Mouse (Mus musculus) liver, postnatal 0 days (tissue): ENCODE measurements around the gene Scn11a. TPM values are rescaled to one million over a fixed set of nuclear protein-coding genes. Genes with fewer than 3 reads are reported as not detected.
A peak's percentile ranks its signal among the peaks of the same experiment; 100 is the strongest.

Source experiments
- ATAC-seq: fragments of 200-750 bp; cut with Nextera tagmentation; 2 replicates; pipeline ENCODE4 v1.8.0; 2017; ENCODE audit warnings: mild to moderate bottlenecking, moderate library complexity
- DNase-seq: peaks from one replicate; pipeline ENCODE4 v3.0.0-alpha.2; 2016
- H3K27ac ChIP-seq: fragments of 300-500 bp; sonication (generic); 2 replicates; pipeline ENCODE4 v1.5.1; 2014; ENCODE audit warnings: antibody characterized with exemption, moderate library complexity, mild to moderate bottlenecking, low read depth
- H3K27me3 ChIP-seq: fragments of 300-500 bp; sonication (generic); 2 replicates; pipeline ENCODE4 v1.6.1; 2014; ENCODE audit warnings: low read length, control low read depth, mixed read lengths; ENCODE audit not compliant: insufficient read depth
- H3K36me3 ChIP-seq: fragments of 300-500 bp; sonication (generic); replicated peaks from 2 replicates; pipeline ENCODE4 v1.6.1; 2014; ENCODE audit warnings: mild to moderate bottlenecking, control low read depth, low read length, moderate library complexity, mixed read lengths; ENCODE audit not compliant: insufficient read depth
- H3K4me1 ChIP-seq: fragments of 300-500 bp; sonication (generic); 2 replicates; pipeline ENCODE4 v1.6.1; 2014; ENCODE audit warnings: antibody characterized with exemption, mild to moderate bottlenecking, control low read depth; ENCODE audit not compliant: insufficient read depth
- H3K4me2 ChIP-seq: fragments of 300-500 bp; sonication (generic); 2 replicates; pipeline ENCODE4 v1.6.1; 2014; ENCODE audit warnings: low read depth, mild to moderate bottlenecking, low read length, moderate library complexity, mixed read lengths
- H3K4me3 ChIP-seq: fragments of 300-500 bp; sonication (generic); 2 replicates; pipeline ENCODE4 v1.5.1; 2014; ENCODE audit warnings: low read depth, low read length
- H3K9ac ChIP-seq: fragments of 300-500 bp; sonication (generic); replicated peaks from 2 replicates; pipeline ENCODE4 v1.6.1; 2014; ENCODE audit warnings: mild to moderate bottlenecking, moderate library complexity
- H3K9me3 ChIP-seq: fragments of 300-500 bp; sonication (generic); 2 replicates; pipeline ENCODE4 v1.6.1; 2016; ENCODE audit warnings: mild to moderate bottlenecking, control low read depth, low read length, mixed read lengths
- CTCF ChIP-seq: sonication (generic); IDR thresholded peaks from 2 replicates; pipeline ENCODE4 v1.5.1; 2016; ENCODE audit warnings: antibody characterized with exemption, low read depth
- EP300 ChIP-seq: IDR thresholded peaks from 2 replicates; pipeline ENCODE4 v1.6.1; 2016; ENCODE audit warnings: antibody characterized with exemption, low read depth, mild to moderate bottlenecking
- WGBS: fragments of 180-500 bp; shearing (Covaris S2); extraction: QIAGEN DNeasy Blood & Tissue Kit; methylation state at CpG from one replicate; pipeline ENCODE4 v1.1.7; 2014; ENCODE audit not compliant: insufficient replicate concordance; 5-methylcytosine and 5-hydroxymethylcytosine counted together
- polyA plus RNA-seq: library from polyadenylated mRNA; unstranded; fragments of >200 nt; fragmentation: Nextera tagmentation; extraction: Ambion mirVana; gene quantifications from 2 replicates; pipeline ENCODE4 v1.2.1, GENCODE M21; 2015

The Scn11a gene
- polyA plus RNA-seq, 1 experiment from 2014 or later, result not detected

- no peak overlapping the region for H3K9ac ChIP-seq
- WGBS, result 53% methylated on average over 9 of the region's 9 CpGs
- H3K9me3 ChIP-seq, result no peaks in the 10 kb centered on the region
- H3K27me3 ChIP-seq, result no peaks in the 10 kb centered on the region
- ATAC-seq, result no peak
- no peak overlapping the region for H3K4me3 ChIP-seq
- H3K4me1 ChIP-seq, result no peaks in the 10 kb centered on the region
- peak; percentile 46 for DNase-seq
- TF ChIP-seq EP300 (no peak), CTCF (peak; percentile 59)
- no peak overlapping the region for H3K27ac ChIP-seq
- no peaks in the 10 kb centered on the region for H3K36me3 ChIP-seq
- no peak overlapping the region for H3K4me2 ChIP-seq
Measured at GRCm38 (mm10) chr9:119792505-119792904, 32.8 kb downstream of the Scn11a start.

GRCm38 (mm10) chr9:119780901-119781300 lies 44.4 kb downstream of the Scn11a start:
- 68% methylated on average over 3 of the region's 3 CpGs for WGBS
- Histone ChIP-seq H3K36me3 (no peaks in the 10 kb centered on the region), H3K27me3 (no peaks in the 10 kb centered on the region), H3K9ac (no peak overlapping the region), H3K27ac (no peak overlapping the region), H3K4me2 (no peak overlapping the region), H3K9me3 (no peaks in the 10 kb centered on the region), H3K4me3 (no peak overlapping the region), H3K4me1 (no peaks in the 10 kb centered on the region)
- ATAC-seq (no peak), DNase-seq (no peak)
- TF ChIP-seq CTCF (no peak), EP300 (no peak)

GRCm38 (mm10) chr9:119776661-119777060 lies 48.6 kb downstream of the Scn11a start:
- no peak for ATAC-seq
- no peak overlapping the region for H3K4me2 ChIP-seq
- H3K27ac ChIP-seq, result no peak overlapping the region
- no peak for DNase-seq
- WGBS, result 68% methylated on average over 7 of the region's 7 CpGs
- H3K27me3 ChIP-seq, result no peaks in the 10 kb centered on the region
- H3K4me1 ChIP-seq, result no peaks in the 10 kb centered on the region
- H3K36me3 ChIP-seq, result no peaks in the 10 kb centered on the region
- TF ChIP-seq CTCF (no peak), EP300 (no peak)
- H3K9me3 ChIP-seq, result no peaks in the 10 kb centered on the region
- H3K9ac ChIP-seq, result no peak overlapping the region
- no peak overlapping the region for H3K4me3 ChIP-seq

GRCm38 (mm10) chr9:119768585-119768984 lies 56.7 kb downstream of the Scn11a start:
- 38% methylated on average over 7 of the region's 7 CpGs for WGBS
- DNase-seq, result peak; percentile 29

GRCm38 (mm10) chr9:119760226-119760625 lies 65.0 kb downstream of the Scn11a start:
- Histone ChIP-seq H3K27ac (no peak overlapping the region), H3K9ac (no peak overlapping the region), H3K27me3 (no peaks in the 10 kb centered on the region), H3K36me3 (no peaks in the 10 kb centered on the region), H3K9me3 (peaks cover 4% of the 10 kb centered on the region; the same call in 1 of the 2 replicates), H3K4me2 (no peak overlapping the region), H3K4me3 (no peak overlapping the region), H3K4me1 (no peaks in the 10 kb centered on the region)
- no peak for ATAC-seq
- WGBS, result 80% methylated on average over 3 of the region's 3 CpGs
- TF ChIP-seq EP300 (no peak), CTCF (peak; percentile 30)
- DNase-seq, result no peak

More at GRCm38 (mm10) chr9:119768585-119768984, 56.7 kb downstream of the Scn11a start:
- Histone ChIP-seq H3K36me3 (no peaks in the 10 kb centered on the region), H3K4me2 (no peak overlapping the region), H3K27me3 (no peaks in the 10 kb centered on the region), H3K9me3 (no peaks in the 10 kb centered on the region), H3K4me1 (no peaks in the 10 kb centered on the region), H3K4me3 (no peak overlapping the region), H3K27ac (no peak overlapping the region), H3K9ac (no peak overlapping the region)
- no peak for ATAC-seq
- peak; percentile 55 for TF ChIP-seq CTCF
- no peak for TF ChIP-seq EP300

GRCm38 (mm10) chr9:119759457-119759856 lies 65.8 kb downstream of the Scn11a start:
- TF ChIP-seq CTCF (no peak; the same call in 1 of the 2 replicates), EP300 (no peak)
- 79% methylated on average over 1 of the region's 1 CpGs for WGBS
- H3K4me1 ChIP-seq, result no peaks in the 10 kb centered on the region

GRCm38 (mm10) chr9:119751507-119751906 lies 73.7 kb downstream of the Scn11a start:
- ATAC-seq (no peak), DNase-seq (no peak)
- Histone ChIP-seq H3K27ac (no peak overlapping the region), H3K9me3 (no peaks in the 10 kb centered on the region), H3K4me1 (no peaks in the 10 kb centered on the region), H3K36me3 (no peaks in the 10 kb centered on the region), H3K9ac (no peak overlapping the region), H3K27me3 (no peaks in the 10 kb centered on the region), H3K4me2 (no peak overlapping the region), H3K4me3 (no peak overlapping the region)
- 8% methylated on average over 5 of the region's 5 CpGs for WGBS
- TF ChIP-seq EP300 (no peak), CTCF (peak; percentile 63)

More at GRCm38 (mm10) chr9:119759457-119759856, 65.8 kb downstream of the Scn11a start:
- Histone ChIP-seq H3K36me3 (no peaks in the 10 kb centered on the region), H3K9me3 (peaks cover 4% of the 10 kb centered on the region; the same call in 1 of the 2 replicates), H3K4me2 (no peak overlapping the region), H3K27ac (no peak overlapping the region), H3K9ac (no peak overlapping the region), H3K27me3 (no peaks in the 10 kb centered on the region), H3K4me3 (no peak overlapping the region)
- no peak for ATAC-seq
- no peak for DNase-seq
